Mouse (Mus musculus) embryonic facial prominence, embryonic 12.5 days (tissue): ENCODE data around the gene Npas3. TPM values are rescaled to one million over a fixed set of nuclear protein-coding genes. Genes with fewer than 3 reads are reported as not detected.

Source experiments
- ATAC-seq: fragments of 200-750 bp; cut with Nextera tagmentation; 2 replicates; pipeline ENCODE4 v1.8.0; 2017; ENCODE audit not compliant: insufficient number of reproducible peaks, insufficient read depth, low FRiP score, low TSS enrichment
- H3K27ac ChIP-seq: fragments of 300-500 bp; sonication (generic); 2 replicates; pipeline ENCODE4 v1.5.1; 2016; ENCODE audit warnings: mild to moderate bottlenecking
- H3K27me3 ChIP-seq: fragments of 300-500 bp; sonication (generic); 2 replicates; pipeline ENCODE4 v1.6.1; 2016; ENCODE audit warnings: mild to moderate bottlenecking, moderate library complexity
- H3K36me3 ChIP-seq: fragments of 300-500 bp; sonication (generic); 2 replicates; pipeline ENCODE4 v1.6.1; 2016; ENCODE audit warnings: mild to moderate bottlenecking
- H3K4me1 ChIP-seq: fragments of 300-500 bp; sonication (generic); 2 replicates; pipeline ENCODE4 v1.6.1; 2016
- H3K4me2 ChIP-seq: fragments of 300-500 bp; sonication (generic); replicated peaks from 2 replicates; pipeline ENCODE4 v1.6.1; 2016; ENCODE audit warnings: mild to moderate bottlenecking, moderate library complexity
- H3K4me3 ChIP-seq: fragments of 300-500 bp; sonication (generic); 2 replicates; pipeline ENCODE4 v1.5.1; 2016; ENCODE audit warnings: mild to moderate bottlenecking
- H3K9ac ChIP-seq: fragments of 300-500 bp; sonication (generic); 2 replicates; pipeline ENCODE4 v1.6.1; 2016; ENCODE audit warnings: mild to moderate bottlenecking, moderate library complexity
- H3K9me3 ChIP-seq: fragments of 300-500 bp; sonication (generic); 2 replicates; pipeline ENCODE4 v1.6.1; 2016; ENCODE audit warnings: mild to moderate bottlenecking, moderate library complexity
- WGBS: fragments of 180-500 bp; shearing (Covaris S2); methylation state at CpG from one replicate; pipeline ENCODE4 v1.1.7; 2016; 5-methylcytosine and 5-hydroxymethylcytosine counted together
- polyA plus RNA-seq: library from polyadenylated mRNA; unstranded; fragments of >200 nt; fragmentation: Nextera tagmentation; extraction: Ambion mirVana; gene quantifications from 2 replicates; pipeline ENCODE4 v1.2.1, GENCODE M21; 2016

Gene Npas3
- polyA plus RNA-seq, 1 experiment from 2014 or later: 6.4 TPM

DNA sequence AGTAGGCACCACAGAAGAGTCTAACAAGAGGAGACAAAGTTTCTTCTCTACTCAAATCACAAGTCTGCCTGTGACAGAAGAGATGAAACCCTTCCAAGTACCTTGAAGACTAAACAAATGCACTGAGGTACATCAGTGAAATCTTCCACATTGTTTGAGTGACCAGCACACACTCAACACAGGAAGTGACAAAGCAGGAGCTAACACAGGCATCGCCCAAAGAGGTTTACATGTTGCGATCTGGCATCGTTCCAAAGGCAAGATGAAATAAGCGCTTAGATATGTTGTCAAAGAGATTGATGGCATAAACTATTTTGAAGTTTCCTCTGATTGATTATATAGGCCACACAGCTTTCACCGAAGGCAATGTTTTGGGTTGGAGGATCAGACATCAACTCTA lies 647.4 kb downstream of the Npas3 start:
- ATAC-seq: no peak
- no peak overlapping the region for H3K4me3 ChIP-seq
- H3K27ac ChIP-seq: no peak overlapping the region
- H3K9ac ChIP-seq: no peak overlapping the region
- no peaks in the 10 kb centered on the region for H3K4me1 ChIP-seq
- no peaks in the 10 kb centered on the region for H3K9me3 ChIP-seq
- H3K4me2 ChIP-seq: no peak overlapping the region
- H3K36me3 ChIP-seq: no peaks in the 10 kb centered on the region
- 93% methylated on average over 5 of the region's 5 CpGs for WGBS
- H3K27me3 ChIP-seq: no peaks in the 10 kb centered on the region

GRCm38 (mm10) chr12:53908761-53909160 lies 660.3 kb downstream of the Npas3 start:
- ATAC-seq: no peak
- 80% methylated on average over 8 of the region's 8 CpGs for WGBS

GRCm38 (mm10) chr12:53910192-53910591 lies 661.7 kb downstream of the Npas3 start:
- Histone ChIP-seq H3K9ac (no peak overlapping the region), H3K27me3 (no peaks in the 10 kb centered on the region), H3K4me1 (no peaks in the 10 kb centered on the region), H3K9me3 (no peaks in the 10 kb centered on the region), H3K4me2 (no peak overlapping the region), H3K36me3 (no peaks in the 10 kb centered on the region), H3K4me3 (no peak overlapping the region), H3K27ac (no peak overlapping the region)
- no peak for ATAC-seq
- WGBS: 78% methylated on average over 2 of the region's 2 CpGs

More at GRCm38 (mm10) chr12:53908761-53909160, 660.3 kb downstream of the Npas3 start:
- Histone ChIP-seq H3K4me3 (no peak overlapping the region), H3K9ac (no peak overlapping the region), H3K27me3 (no peaks in the 10 kb centered on the region), H3K4me1 (no peaks in the 10 kb centered on the region), H3K4me2 (no peak overlapping the region), H3K36me3 (no peaks in the 10 kb centered on the region), H3K27ac (no peak overlapping the region), H3K9me3 (no peaks in the 10 kb centered on the region)

GRCm38 (mm10) chr12:53922153-53922552 lies 673.7 kb downstream of the Npas3 start:
- H3K9me3 ChIP-seq: no peaks in the 10 kb centered on the region
- H3K4me1 ChIP-seq: no peaks in the 10 kb centered on the region
- ATAC-seq: no peak
- no peaks in the 10 kb centered on the region for H3K36me3 ChIP-seq
- no peak overlapping the region for H3K4me2 ChIP-seq
- WGBS: 81% methylated on average over 7 of the region's 7 CpGs
- H3K9ac ChIP-seq: no peak overlapping the region
- no peaks in the 10 kb centered on the region for H3K27me3 ChIP-seq
- no peak overlapping the region for H3K4me3 ChIP-seq
- H3K27ac ChIP-seq: no peak overlapping the region

DNA sequence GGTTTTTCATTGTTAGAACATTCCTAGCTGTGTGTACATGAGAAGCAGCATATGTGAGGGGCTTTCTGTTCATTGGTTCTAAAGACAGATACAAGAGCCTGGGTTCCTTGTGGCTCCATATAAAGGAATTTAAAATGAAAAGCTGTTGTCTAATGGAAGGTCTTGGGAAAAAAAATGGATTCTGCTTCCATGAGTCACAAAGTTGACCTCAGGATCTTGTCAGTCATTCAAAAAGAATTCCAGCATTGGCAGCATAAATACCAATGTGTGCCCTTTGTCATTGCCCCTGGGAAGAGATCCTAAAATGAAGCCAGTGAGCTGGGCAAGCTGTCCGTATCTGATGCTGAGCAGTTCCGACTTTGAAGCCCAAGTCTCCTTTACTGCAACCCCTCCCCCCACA lies 700.3 kb downstream of the Npas3 start:
- Histone ChIP-seq H3K27ac (no peak overlapping the region), H3K4me2 (no peak overlapping the region), H3K4me3 (no peak overlapping the region), H3K36me3 (no peaks in the 10 kb centered on the region), H3K27me3 (no peaks in the 10 kb centered on the region), H3K4me1 (no peaks in the 10 kb centered on the region), H3K9me3 (no peaks in the 10 kb centered on the region), H3K9ac (no peak overlapping the region)
- 58% methylated on average over 2 of the region's 2 CpGs for WGBS
- no peak for ATAC-seq

DNA sequence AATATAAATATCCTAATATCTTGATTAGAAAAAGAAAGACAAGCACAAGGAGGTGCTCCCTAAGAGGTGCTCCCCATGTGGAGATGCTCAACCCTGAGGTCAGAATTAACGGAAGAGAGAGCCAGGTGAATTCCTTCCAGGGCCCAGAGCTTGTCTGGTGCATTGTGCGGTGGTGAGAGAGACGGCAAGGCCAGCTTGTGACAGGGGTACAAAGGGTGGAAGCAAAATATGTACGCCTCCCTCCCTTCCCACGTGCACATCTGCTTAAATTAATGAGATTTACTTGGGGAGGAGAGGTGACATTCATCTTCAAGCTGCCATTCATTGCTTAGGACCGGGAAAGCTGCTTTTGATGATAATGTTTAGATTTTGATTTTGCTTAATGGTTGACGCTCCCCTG lies 713.5 kb downstream of the Npas3 start:
- ATAC-seq: no peak
- Histone ChIP-seq H3K9me3 (no peaks in the 10 kb centered on the region), H3K4me3 (no peak overlapping the region), H3K4me2 (no peak overlapping the region), H3K27me3 (no peaks in the 10 kb centered on the region), H3K36me3 (no peaks in the 10 kb centered on the region), H3K9ac (no peak overlapping the region), H3K4me1 (no peaks in the 10 kb centered on the region), H3K27ac (no peak overlapping the region)
- 68% methylated on average over 7 of the region's 7 CpGs for WGBS

GRCm38 (mm10) chr12:53963534-53963933 lies 715.1 kb downstream of the Npas3 start:
- Histone ChIP-seq H3K36me3 (no peaks in the 10 kb centered on the region), H3K27ac (no peak overlapping the region), H3K4me3 (no peak overlapping the region), H3K4me2 (no peak overlapping the region), H3K4me1 (no peaks in the 10 kb centered on the region), H3K27me3 (no peaks in the 10 kb centered on the region), H3K9me3 (no peaks in the 10 kb centered on the region), H3K9ac (no peak overlapping the region)
- 83% methylated on average over 5 of the region's 5 CpGs for WGBS
- ATAC-seq: no peak

DNA sequence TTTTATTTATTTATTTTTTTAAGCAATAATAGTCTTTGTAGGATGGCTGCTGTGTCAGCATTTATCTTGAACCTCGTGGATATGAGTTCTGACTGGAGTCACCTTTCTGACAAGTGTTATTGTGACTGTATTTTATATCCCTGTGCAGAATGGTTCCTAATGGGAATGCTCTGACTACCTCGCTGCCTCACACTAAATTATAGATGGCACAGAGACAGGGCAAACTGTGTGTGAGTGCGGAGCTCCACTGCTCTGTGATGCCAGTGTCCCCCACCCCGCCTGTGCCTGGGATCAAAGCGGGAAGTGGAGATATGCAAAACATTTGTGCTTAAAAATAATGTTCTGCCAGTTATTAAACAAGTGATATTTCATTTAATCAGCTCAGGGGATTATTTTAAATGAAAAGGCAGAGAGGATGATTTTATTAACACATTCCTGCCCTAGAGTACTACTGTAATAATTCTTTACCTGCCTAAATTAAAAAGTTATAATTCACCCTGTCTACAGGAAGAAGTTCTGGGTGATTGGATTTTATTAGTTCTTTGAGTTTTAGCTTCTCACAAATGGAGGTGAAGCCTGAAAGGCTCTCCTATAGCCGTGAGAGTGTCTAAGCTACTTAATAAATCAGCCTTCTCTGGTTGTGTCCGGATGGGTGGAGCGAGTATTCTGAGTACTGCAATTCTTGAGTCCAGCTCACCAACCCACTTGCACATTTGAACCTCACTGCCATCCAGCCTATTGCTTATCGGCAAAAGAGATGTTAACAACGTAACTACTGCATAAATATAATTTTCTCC lies 721.1 kb downstream of the Npas3 start:
- WGBS: 86% methylated on average over 10 of the region's 10 CpGs
- ATAC-seq: no peak
- Histone ChIP-seq H3K4me3 (no peak overlapping the region), H3K27me3 (no peaks in the 10 kb centered on the region), H3K4me2 (no peak overlapping the region), H3K9me3 (no peaks in the 10 kb centered on the region), H3K27ac (no peak overlapping the region), H3K4me1 (no peaks in the 10 kb centered on the region), H3K36me3 (no peaks in the 10 kb centered on the region), H3K9ac (no peak overlapping the region)

DNA sequence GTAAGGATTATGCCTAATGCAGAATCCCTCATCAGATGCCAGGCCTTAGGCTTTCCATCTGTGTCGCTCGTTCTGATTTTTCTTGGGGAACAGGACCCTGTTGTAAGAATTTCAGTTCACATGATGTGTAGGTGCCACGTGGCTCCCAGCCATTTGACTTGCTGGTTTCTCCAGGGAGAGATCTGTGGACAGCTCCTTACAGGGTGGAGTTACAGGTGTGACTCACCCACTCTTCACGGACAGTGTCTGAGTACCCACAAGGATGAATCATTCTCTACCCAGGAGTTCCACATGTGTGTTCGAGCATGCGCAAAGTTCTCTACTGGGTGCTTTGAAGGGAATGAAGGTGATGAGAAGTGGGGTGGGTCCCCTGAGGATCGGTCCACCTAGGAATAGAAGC lies 722.2 kb downstream of the Npas3 start:
- ATAC-seq: no peak
- Histone ChIP-seq H3K27me3 (no peaks in the 10 kb centered on the region), H3K27ac (no peak overlapping the region), H3K9ac (no peak overlapping the region), H3K4me3 (no peak overlapping the region), H3K36me3 (no peaks in the 10 kb centered on the region), H3K4me1 (no peaks in the 10 kb centered on the region), H3K9me3 (no peaks in the 10 kb centered on the region), H3K4me2 (no peak overlapping the region)
- 92% methylated on average over 7 of the region's 7 CpGs for WGBS

- Histone ChIP-seq H3K27me3 (no peaks in the 10 kb centered on the region), H3K36me3 (no peaks in the 10 kb centered on the region), H3K4me1 (no peaks in the 10 kb centered on the region), H3K9me3 (no peaks in the 10 kb centered on the region), H3K9ac (no peak overlapping the region), H3K27ac (no peak overlapping the region), H3K4me3 (no peak overlapping the region), H3K4me2 (no peak overlapping the region)
- WGBS: 73% methylated on average over 6 of the region's 6 CpGs
- ATAC-seq: no peak
Measured at GRCm38 (mm10) chr12:53973414-53973813, 724.9 kb downstream of the Npas3 start.

GRCm38 (mm10) chr12:53981575-53982507 lies 733.4 kb downstream of the Npas3 start:
- Histone ChIP-seq H3K4me3 (no peak overlapping the region), H3K27ac (no peak overlapping the region), H3K9me3 (no peaks in the 10 kb centered on the region), H3K27me3 (no peaks in the 10 kb centered on the region), H3K36me3 (no peaks in the 10 kb centered on the region), H3K4me1 (no peaks in the 10 kb centered on the region), H3K4me2 (no peak overlapping the region), H3K9ac (no peak overlapping the region)
- ATAC-seq: no peak
- 82% methylated on average over 9 of the region's 9 CpGs for WGBS

DNA sequence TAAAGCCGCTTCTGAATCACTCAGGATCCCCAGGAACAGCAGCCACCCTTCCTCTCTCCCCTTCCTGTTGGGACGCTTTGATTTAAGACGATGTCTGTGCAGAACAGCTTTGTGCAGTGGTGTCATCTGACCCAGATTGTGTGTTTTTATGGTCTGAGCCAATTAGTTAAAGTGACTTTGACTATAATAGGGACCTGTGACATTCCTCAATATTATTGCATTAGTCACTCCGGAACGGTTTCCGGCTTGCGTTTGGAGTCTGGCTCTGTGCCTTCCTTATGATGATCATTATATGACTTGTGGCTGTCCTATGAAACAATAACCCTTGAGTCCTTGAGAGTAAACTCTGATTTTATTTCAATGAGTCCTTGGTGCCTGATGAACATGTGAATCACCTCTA lies 735.5 kb downstream of the Npas3 start:
- no peak overlapping the region for H3K9ac ChIP-seq
- no peak overlapping the region for H3K27ac ChIP-seq
- H3K36me3 ChIP-seq: no peaks in the 10 kb centered on the region
- H3K4me3 ChIP-seq: no peak overlapping the region
- no peaks in the 10 kb centered on the region for H3K9me3 ChIP-seq
- no peaks in the 10 kb centered on the region for H3K27me3 ChIP-seq
- H3K4me1 ChIP-seq: no peaks in the 10 kb centered on the region
- no peak overlapping the region for H3K4me2 ChIP-seq
- WGBS: 72% methylated on average over 7 of the region's 7 CpGs
- ATAC-seq: no peak
